Mouse (Mus musculus) CH12.LX (cell line): ENCODE data around the gene Col5a1. TPM values are rescaled to one million over a fixed set of nuclear protein-coding genes. Genes with fewer than 3 reads are reported as not detected.

Experiments used
- DNase-seq: peaks from one replicate; pipeline ENCODE4 v3.0.0-alpha.2; 2013; ENCODE audit errors: extremely low read depth
- H3K27ac ChIP-seq: 2 replicates; pipeline ENCODE4 v1.5.1; 2012; ENCODE audit warnings: low read depth, mild to moderate bottlenecking, control low read depth, moderate library complexity; ENCODE audit not compliant: insufficient read depth
- H3K27me3 ChIP-seq: replicated peaks from 2 replicates; pipeline ENCODE3; 2012; ENCODE audit warnings: inconsistent platforms
- H3K36me3 ChIP-seq, 2 experiments: replicated peaks in 1 of 2; 2 replicates each; pipeline versions ENCODE3 to v1.6.1; 2012; ENCODE audit warnings: inconsistent platforms in 1 of 2, low read length in 1 of 2, mild to moderate bottlenecking in 1 of 2, mixed read lengths in 1 of 2, moderate library complexity in 1 of 2; ENCODE audit not compliant: control insufficient read depth in 1 of 2, insufficient read depth in 1 of 2
- H3K4me1 ChIP-seq, 2 experiments: 2 replicates each; pipeline ENCODE4 v1.6.1; 2012; ENCODE audit warnings: inconsistent platforms in 1 of 2, moderate library complexity in 1 of 2; ENCODE audit not compliant: insufficient read depth in 2 of 2, control insufficient read depth in 1 of 2
- H3K4me2 ChIP-seq: 2 replicates; pipeline ENCODE4 v1.6.1; 2012; ENCODE audit warnings: low read depth, mild to moderate bottlenecking, control low read depth; ENCODE audit not compliant: poor library complexity, insufficient read depth, severe bottlenecking
- H3K4me3 ChIP-seq, 3 experiments: fragments of 150-350 bp in 1 of 3; sonication (generic) in 1 of 3; replicated peaks in 1 of 3; 2 replicates each; pipeline versions ENCODE3 to v1.5.1; 2011 to 2012; ENCODE audit warnings: low read depth in 2 of 3, low read length in 2 of 3, mild to moderate bottlenecking in 2 of 3, moderate library complexity in 2 of 3, control low read depth in 1 of 3, improper control_type of control experiment in 1 of 3, inconsistent platforms in 1 of 3, mixed read lengths in 1 of 3; ENCODE audit not compliant: poor library complexity in 1 of 3
- H3K79me2 ChIP-seq: replicated peaks from 2 replicates; pipeline ENCODE4 v1.6.1; 2012; ENCODE audit warnings: mild to moderate bottlenecking, moderate library complexity; ENCODE audit not compliant: control insufficient read depth, poor library complexity, insufficient read depth, severe bottlenecking; ENCODE audit errors: extremely low read depth
- H3K9ac ChIP-seq: 2 replicates; pipeline ENCODE4 v1.6.1; 2012; ENCODE audit warnings: low read depth, mild to moderate bottlenecking, control low read depth, moderate library complexity; ENCODE audit not compliant: insufficient read depth
- H3K9me3 ChIP-seq: replicated peaks from 2 replicates; pipeline ENCODE3; 2012; ENCODE audit warnings: low read length, inconsistent platforms, mixed read lengths
- BHLHE40 ChIP-seq: IDR thresholded peaks from 2 replicates; pipeline ENCODE4 v1.6.1; 2011; ENCODE audit warnings: mild to moderate bottlenecking, low read depth, low read length, improper control_type of control experiment
- CHD1 ChIP-seq: IDR thresholded peaks from 2 replicates; pipeline ENCODE4 v1.6.1; 2012; ENCODE audit warnings: low read depth, low read length, improper control_type of control experiment, inconsistent platforms
- HCFC1 ChIP-seq: IDR thresholded peaks from 2 replicates; pipeline ENCODE4 v1.6.1; 2012; ENCODE audit warnings: low read depth, mild to moderate bottlenecking, inconsistent platforms, low read length, improper control_type of control experiment
- IRF4 ChIP-seq: IDR thresholded peaks from 2 replicates; pipeline ENCODE4 v1.6.1; 2014; ENCODE audit warnings: low read depth, mild to moderate bottlenecking, inconsistent platforms, low read length, improper control_type of control experiment
- JUN ChIP-seq: IDR thresholded peaks from 2 replicates; pipeline ENCODE4 v1.6.1; 2011; ENCODE audit warnings: low read depth, mild to moderate bottlenecking, low read length, improper control_type of control experiment, moderate library complexity; ENCODE audit not compliant: insufficient read depth
- JUND ChIP-seq: conservative IDR thresholded peaks from 2 replicates; pipeline ENCODE4 v1.6.1; 2011; ENCODE audit warnings: low read depth, low read length, improper control_type of control experiment
- MAFK ChIP-seq: IDR thresholded peaks from 2 replicates; pipeline ENCODE4 v1.6.1; 2011; ENCODE audit warnings: low read length, improper control_type of control experiment; ENCODE audit not compliant: insufficient replicate concordance
- MAX ChIP-seq: IDR thresholded peaks from 2 replicates; pipeline ENCODE4 v1.6.1; 2011; ENCODE audit warnings: low read length, improper control_type of control experiment
- MYC ChIP-seq: IDR thresholded peaks from 2 replicates; pipeline ENCODE4 v1.6.1; 2011; ENCODE audit warnings: low read depth, mild to moderate bottlenecking, improper control_type of control experiment, low read length
- NRF1 ChIP-seq: IDR thresholded peaks from 2 replicates; pipeline ENCODE4 v1.6.1; 2014; ENCODE audit warnings: low read depth, mild to moderate bottlenecking, inconsistent platforms, low read length, improper control_type of control experiment, moderate library complexity
- PAX5 ChIP-seq: IDR thresholded peaks from 2 replicates; pipeline ENCODE4 v1.6.1; 2012; ENCODE audit warnings: low read length, inconsistent platforms, mixed read lengths
- RAD21 ChIP-seq: IDR thresholded peaks from 2 replicates; pipeline ENCODE4 v1.6.1; 2011; ENCODE audit warnings: low read depth, mild to moderate bottlenecking, low read length, improper control_type of control experiment, moderate library complexity
- SMC3 ChIP-seq: IDR thresholded peaks from 2 replicates; pipeline ENCODE4 v1.6.1; 2011; ENCODE audit warnings: low read depth, low read length, improper control_type of control experiment
- USF2 ChIP-seq: conservative IDR thresholded peaks from 2 replicates; pipeline ENCODE4 v1.6.1; 2011; ENCODE audit warnings: low read depth, low read length, improper control_type of control experiment
- ZKSCAN1 ChIP-seq: IDR thresholded peaks from 2 replicates; pipeline ENCODE4 v1.6.1; 2012; ENCODE audit warnings: low read depth, inconsistent platforms, low read length, improper control_type of control experiment, borderline replicate concordance
- dilution Hi-C: fragments of 300-500 bp; cut with MboI; formaldehyde crosslinking; loops from 2 replicates; pipeline ENCODE4 v1.14.3; 2020; ENCODE audit warnings: low sequenced_read_pairs; ENCODE audit not compliant: extremely low pct_unique_long_range_greater_than_20kb, extremely low pct_ligation_motif_present
- in situ Hi-C: fragments of 300-500 bp; cut with MboI; formaldehyde crosslinking; loops from 3 replicates; pipeline ENCODE4 v1.14.3; 2019; ENCODE audit warnings: low sequenced_read_pairs, low pct_ligation_motif_present, low pct_unique_long_range_greater_than_20kb, mixed read lengths
- polyA plus RNA-seq: library from polyadenylated mRNA; unstranded; fragments of >175 nt; gene quantifications from 2 replicates; pipeline ENCODE4 v1.2.1, GENCODE M21; 2012; ENCODE audit warnings: low read depth; ENCODE audit not compliant: insufficient read length
- total RNA-seq, 2 experiments: library from RNA; depleted of rRNA; stranded (reverse); fragments of 300-350 nt in 1 of 2; fragments of >200 nt in 1 of 2; gene quantifications; 2 replicates each; pipeline ENCODE4 v1.2.3; 2012 to 2014

The Col5a1 gene
- total and polyA plus RNA-seq, 3 experiments = 0.04 TPM; not detected in 2

- Histone ChIP-seq H3K4me2 (no peak overlapping the region), H3K9me3 (no peaks in the 10 kb centered on the region), H3K9ac (no peak overlapping the region), H3K27ac (no peak overlapping the region), H3K4me1 (no peaks in the 10 kb centered on the region), H3K27me3 (peaks cover 84% of the 10 kb centered on the region), H3K36me3 (no peaks in the 10 kb centered on the region), H3K79me2 (no peaks in the 10 kb centered on the region), H3K4me3 (no peak overlapping the region)
- in situ Hi-C loops (no loop called here), dilution Hi-C loops (no loop called here)
- no peak for TF ChIP-seq PAX5
- TF ChIP-seq BHLHE40 = no peak
- TF ChIP-seq MAFK = no peak
- TF ChIP-seq CHD1 = no peak
- no peak for TF ChIP-seq RAD21
- no peak for DNase-seq
Observed at GRCm38 (mm10) chr2:28039647-28040325, 153.6 kb downstream of the Col5a1 start.

- Histone ChIP-seq H3K4me2 (no peak overlapping the region), H3K4me1 (no peaks in the 10 kb centered on the region), H3K27ac (no peak overlapping the region), H3K9me3 (no peaks in the 10 kb centered on the region), H3K4me3 (no peak overlapping the region), H3K36me3 (no peaks in the 10 kb centered on the region), H3K27me3 (peaks cover 84% of the 10 kb centered on the region), H3K9ac (no peak overlapping the region), H3K79me2 (no peaks in the 10 kb centered on the region)
- DNase-seq = no peak
- dilution Hi-C loops = no loop called here
- in situ Hi-C loops = no loop called here
- no peak for TF ChIP-seq SMC3
- TF ChIP-seq PAX5 = no peak
- TF ChIP-seq ZKSCAN1 = no peak
- TF ChIP-seq HCFC1 = no peak
- no peak for TF ChIP-seq MAX
- TF ChIP-seq MYC = no peak
- TF ChIP-seq JUND = no peak
- no peak for TF ChIP-seq IRF4
- TF ChIP-seq, all 38 proteins: peak for 0
Observed at GRCm38 (mm10) chr2:28040466-28040865, 154.2 kb downstream of the Col5a1 start.

DNA sequence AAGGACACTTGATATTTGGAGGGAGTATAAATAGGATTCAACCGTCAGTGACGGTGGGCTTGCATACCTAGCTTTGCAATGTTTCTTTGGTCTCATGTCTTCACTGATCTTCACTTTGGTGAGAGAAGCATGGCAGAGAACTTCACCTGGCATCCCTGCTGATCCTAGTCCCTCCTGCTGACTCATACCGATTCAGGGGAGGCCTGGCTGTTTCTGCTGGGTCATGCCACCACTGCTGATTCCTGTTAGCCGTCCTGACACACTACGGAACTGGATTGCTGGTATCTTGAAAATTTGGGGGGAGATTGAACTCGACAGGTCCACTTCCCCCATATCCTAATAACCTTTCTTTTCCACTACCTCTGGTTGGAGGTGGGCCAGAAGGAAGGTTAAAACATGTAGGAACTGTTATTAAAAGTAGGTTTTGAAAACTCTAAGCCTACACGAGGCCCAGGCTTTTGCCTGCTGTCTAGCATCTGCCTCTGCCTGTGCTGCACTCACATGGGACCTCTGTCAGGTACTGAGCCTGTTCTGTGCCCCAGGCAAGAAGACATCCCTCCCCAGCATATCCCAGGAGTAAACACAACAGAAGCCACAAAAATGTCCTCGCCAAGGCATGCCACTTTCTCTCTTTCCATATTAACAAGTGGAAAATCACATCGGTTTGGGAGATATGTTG lies 158.8 kb downstream of the Col5a1 start:
- no peaks in the 10 kb centered on the region for H3K4me1 ChIP-seq
- dilution Hi-C loops = no loop called here
- H3K9ac ChIP-seq = no peak overlapping the region
- in situ Hi-C loops = no loop called here
- no peak overlapping the region for H3K4me3 ChIP-seq
- TF ChIP-seq JUN (no peak), NRF1 (no peak), PAX5 (no peak), USF2 (no peak)
- H3K4me2 ChIP-seq = no peak overlapping the region
- peaks cover 3% of the 10 kb centered on the region for H3K9me3 ChIP-seq
- H3K36me3 ChIP-seq = no peaks in the 10 kb centered on the region
- H3K79me2 ChIP-seq = no peaks in the 10 kb centered on the region
- DNase-seq = no peak
- peaks cover 76% of the 10 kb centered on the region for H3K27me3 ChIP-seq
- H3K27ac ChIP-seq = no peak overlapping the region
